Mouse (Mus musculus) intestine, postnatal 0 days (tissue): Measurements from ENCODE around the gene Mafg. TPM values are rescaled to one million over a fixed set of nuclear protein-coding genes. Genes with fewer than 3 reads are reported as not detected.

ENCODE experiments used
- ATAC-seq: fragments of 200-750 bp; cut with Nextera tagmentation; 2 replicates; pipeline ENCODE4 v1.8.0; 2017; ENCODE audit warnings: mild to moderate bottlenecking, moderate TSS enrichment, moderate library complexity
- H3K27ac ChIP-seq: fragments of 300-500 bp; sonication (generic); 2 replicates; pipeline ENCODE4 v1.5.1; 2014; ENCODE audit warnings: mild to moderate bottlenecking, low read depth, low read length, moderate library complexity
- H3K27me3 ChIP-seq: fragments of 300-500 bp; sonication (generic); replicated peaks from 2 replicates; pipeline ENCODE4 v1.6.1; 2014; ENCODE audit warnings: low read length, mixed read lengths; ENCODE audit not compliant: control insufficient read depth, insufficient read depth
- H3K36me3 ChIP-seq: fragments of 300-500 bp; sonication (generic); 2 replicates; pipeline ENCODE4 v1.6.1; 2014; ENCODE audit warnings: mild to moderate bottlenecking, moderate library complexity; ENCODE audit not compliant: control insufficient read depth, insufficient read depth
- H3K4me1 ChIP-seq: fragments of 300-500 bp; sonication (generic); replicated peaks from 2 replicates; pipeline ENCODE4 v1.6.1; 2014; ENCODE audit warnings: antibody characterized with exemption, low read length, mixed read lengths; ENCODE audit not compliant: control insufficient read depth, insufficient read depth
- H3K4me2 ChIP-seq: fragments of 300-500 bp; sonication (generic); replicated peaks from 2 replicates; pipeline ENCODE4 v1.6.1; 2014; ENCODE audit warnings: low read depth, mild to moderate bottlenecking, moderate library complexity
- H3K4me3 ChIP-seq: fragments of 300-500 bp; sonication (generic); 2 replicates; pipeline ENCODE4 v1.5.1; 2014; ENCODE audit warnings: low read depth, low read length
- H3K9ac ChIP-seq: fragments of 300-500 bp; sonication (generic); 2 replicates; pipeline ENCODE4 v1.6.1; 2014; ENCODE audit warnings: mild to moderate bottlenecking, low read depth, low read length
- H3K9me3 ChIP-seq: fragments of 300-500 bp; sonication (generic); 2 replicates; pipeline ENCODE4 v1.6.1; 2016; ENCODE audit warnings: mixed run types; ENCODE audit not compliant: control insufficient read depth
- CTCF ChIP-seq: sonication (generic); IDR thresholded peaks from 2 replicates; pipeline ENCODE4 v1.5.1; 2016; ENCODE audit warnings: low read depth, mild to moderate bottlenecking, control low read depth, antibody characterized with exemption, moderate library complexity
- WGBS: fragments of 180-500 bp; shearing (Covaris S2); extraction: QIAGEN DNeasy Blood & Tissue Kit; methylation state at CpG from one replicate; pipeline ENCODE4 v1.1.7; 2014; 5-methylcytosine and 5-hydroxymethylcytosine counted together
- polyA plus RNA-seq: library from polyadenylated mRNA; unstranded; fragments of >200 nt; fragmentation: Nextera tagmentation; extraction: Ambion mirVana; gene quantifications from 2 replicates; pipeline ENCODE4 v1.2.1, GENCODE M21; 2015

Gene Mafg
- polyA plus RNA-seq, 1 experiment from 2014 or later = 40.2 TPM

- H3K9me3 ChIP-seq = no peaks in the 10 kb centered on the region
- H3K4me3 ChIP-seq = no peak overlapping the region
- WGBS = 84% methylated on average over 8 of the region's 8 CpGs
- H3K27me3 ChIP-seq = no peaks in the 10 kb centered on the region
- no peak overlapping the region for H3K4me2 ChIP-seq
- H3K4me1 ChIP-seq = peaks cover 6% of the 10 kb centered on the region; the same call in 1 of the 2 replicates
- peaks cover 62% of the 10 kb centered on the region for H3K36me3 ChIP-seq
- no peak overlapping the region for H3K9ac ChIP-seq
- no peak for TF ChIP-seq CTCF
- no peak overlapping the region for H3K27ac ChIP-seq
- ATAC-seq = no peak
Measured at GRCm38 (mm10) chr11:120613976-120614375, 19.4 kb downstream of the Mafg start.

GRCm38 (mm10) chr11:120613481-120613972, 19.9 kb downstream of the Mafg start:
- TF ChIP-seq CTCF = no peak
- ATAC-seq = no peak
- Histone ChIP-seq H3K9ac (no peak overlapping the region), H3K36me3 (peaks cover 58% of the 10 kb centered on the region), H3K27ac (peak overlapping the region; percentile 28; the same call in 1 of the 2 replicates), H3K27me3 (no peaks in the 10 kb centered on the region), H3K9me3 (no peaks in the 10 kb centered on the region), H3K4me2 (no peak overlapping the region), H3K4me1 (peaks cover 6% of the 10 kb centered on the region; the same call in 1 of the 2 replicates), H3K4me3 (no peak overlapping the region)
- WGBS = 79% methylated on average over 10 of the region's 10 CpGs

- ATAC-seq = no peak
- H3K9ac ChIP-seq = no peak overlapping the region
- H3K4me3 ChIP-seq = no peak overlapping the region
- no peaks in the 10 kb centered on the region for H3K9me3 ChIP-seq
- peaks cover 6% of the 10 kb centered on the region; the same call in 1 of the 2 replicates for H3K4me1 ChIP-seq
- H3K27me3 ChIP-seq = no peaks in the 10 kb centered on the region
- H3K4me2 ChIP-seq = no peak overlapping the region
- H3K36me3 ChIP-seq = peaks cover 52% of the 10 kb centered on the region
- no peak overlapping the region for H3K27ac ChIP-seq
- 43% methylated on average over 6 of the region's 6 CpGs for WGBS
- TF ChIP-seq CTCF = peak; percentile 92
Measured at GRCm38 (mm10) chr11:120612763-120613162, 20.6 kb downstream of the Mafg start.

- no peak overlapping the region for H3K27ac ChIP-seq
- 81% methylated on average over 9 of the region's 9 CpGs for WGBS
- no peaks in the 10 kb centered on the region for H3K27me3 ChIP-seq
- no peak overlapping the region for H3K4me2 ChIP-seq
- ATAC-seq = no peak
- no peaks in the 10 kb centered on the region for H3K9me3 ChIP-seq
- peaks cover 58% of the 10 kb centered on the region for H3K36me3 ChIP-seq
- H3K4me1 ChIP-seq = no peaks in the 10 kb centered on the region; the same call in 1 of the 2 replicates
- TF ChIP-seq CTCF = no peak
- H3K9ac ChIP-seq = no peak overlapping the region
- H3K4me3 ChIP-seq = no peak overlapping the region
Measured at GRCm38 (mm10) chr11:120610477-120611046, 22.8 kb downstream of the Mafg start.

- Histone ChIP-seq H3K4me2 (0 out of 2 replicates have a peak overlapping the region, but pooled peaks have one; percentile 7), H3K4me3 (no peak overlapping the region), H3K9ac (no peak overlapping the region), H3K36me3 (peaks cover 55% of the 10 kb centered on the region), H3K9me3 (no peaks in the 10 kb centered on the region), H3K27ac (no peak overlapping the region), H3K4me1 (no peaks in the 10 kb centered on the region; the same call in 1 of the 2 replicates), H3K27me3 (no peaks in the 10 kb centered on the region)
- peak; percentile 41 for ATAC-seq
- 22% methylated on average over 8 of the region's 8 CpGs for WGBS
- TF ChIP-seq CTCF = no peak
Measured at GRCm38 (mm10) chr11:120609250-120609649, 24.1 kb downstream of the Mafg start.

- Histone ChIP-seq H3K9ac (peak within 1 kb of the TSS; percentile 27; the same call in 1 of the 2 replicates), H3K27ac (no peak within 1 kb of the TSS), H3K27me3 (no peaks in the 10 kb centered on the region), H3K4me3 (peak within 1 kb of the TSS; percentile 14; the same call in 1 of the 2 replicates), H3K4me1 (no peaks in the 10 kb centered on the region; the same call in 1 of the 2 replicates), H3K4me2 (peak within 1 kb of the TSS; percentile 59), H3K9me3 (no peaks in the 10 kb centered on the region), H3K36me3 (peaks cover 53% of the 10 kb centered on the region)
- no peak for TF ChIP-seq CTCF
- WGBS = 5% methylated on average over 45 of the region's 45 CpGs
- peak; percentile 25; the same call in 1 of the 2 replicates for ATAC-seq
Measured at GRCm38 (mm10) chr11:120608241-120609034, 25.0 kb downstream of the Mafg start, which contains the start of gene Npb. Gene Npb (plus strand): TSS chr11:120608477.
